Mouse (Mus musculus): ENCODE results near the gene Atp2c2. TPM values are rescaled to one million over a fixed set of nuclear protein-coding genes. Genes with fewer than 3 reads are reported as not detected.

The Atp2c2 gene
- polyA plus RNA-seq, 1 experiment = not detected

DNA sequence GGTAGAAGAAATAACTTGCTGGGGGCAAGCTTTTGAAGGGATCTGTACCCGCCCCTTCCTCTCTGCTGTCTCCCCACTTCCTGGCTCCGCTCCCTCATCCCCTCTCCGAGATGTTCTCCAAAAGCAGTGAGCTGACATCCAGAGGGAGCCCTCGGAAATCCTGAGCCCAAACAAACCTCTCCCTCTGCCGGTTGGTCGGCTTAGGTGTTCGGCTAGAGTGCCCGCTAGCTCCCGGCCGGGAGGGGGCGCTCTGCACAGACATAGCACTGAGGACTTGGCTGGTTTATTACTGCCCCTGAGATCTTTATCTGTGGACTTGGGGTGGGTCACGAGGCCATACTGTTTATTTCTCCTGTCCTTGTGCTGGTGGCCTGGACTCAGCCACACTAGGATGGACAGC is 30.5 kb upstream of the Atp2c2 start:
- peaks cover 9% of the 10 kb centered on the region; the same call in 1 of the 2 replicates for H3K4me1 ChIP-seq
- peaks cover 84% of the 10 kb centered on the region for H3K27me3 ChIP-seq (replicated peaks)
- no peak overlapping the region for H3K4me3 ChIP-seq (replicated peaks)
- no peak for TF ChIP-seq GATA1 (IDR thresholded peaks at IDR 0.05; ENCODE audit: borderline replicate concordance, low read length)
- no peak for TF ChIP-seq FLI1 (IDR thresholded peaks at IDR 0.05; ENCODE audit: low read length)
- peaks cover 4% of the 10 kb centered on the region for H3K9me3 ChIP-seq
- no peaks in the 10 kb centered on the region for H3K36me3 ChIP-seq (replicated peaks; ENCODE audit: low read length)

DNA sequence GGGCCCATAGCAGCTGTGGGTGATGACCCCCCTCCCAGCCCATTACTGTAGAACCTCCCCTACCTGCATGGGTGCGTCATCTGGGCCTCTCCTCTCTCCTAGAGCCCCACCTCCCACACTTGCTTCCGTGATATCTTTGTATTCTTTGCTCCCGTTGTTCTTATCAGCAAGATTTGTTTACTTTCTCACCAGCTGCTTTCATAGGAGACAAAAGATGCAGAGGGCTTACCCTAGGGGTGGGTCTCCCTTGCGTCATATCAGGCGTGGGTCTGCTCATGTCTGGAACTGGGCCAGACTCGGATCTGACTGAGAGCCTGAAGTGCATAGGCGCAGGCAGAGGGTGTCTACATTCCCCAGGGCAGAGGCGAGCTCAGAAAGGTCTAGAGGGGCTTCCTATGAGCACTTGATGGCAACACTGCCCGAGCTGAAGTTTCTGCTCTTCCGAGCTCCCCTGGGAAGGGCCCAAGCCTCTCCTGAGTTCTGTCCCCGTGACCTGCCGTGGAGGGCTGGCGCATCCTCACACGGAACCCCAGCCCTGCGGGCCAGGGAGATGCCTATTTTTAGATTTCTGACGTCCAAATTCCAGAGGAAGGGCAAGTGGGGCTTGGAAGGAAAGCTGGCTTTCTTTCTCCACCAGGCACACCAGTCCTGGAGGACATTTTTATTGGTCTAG is 29.3 kb upstream of the Atp2c2 start:
- Histone ChIP-seq H3K27me3 (replicated peaks) (peaks cover 84% of the 10 kb centered on the region), H3K36me3 (replicated peaks; ENCODE audit: low read length) (no peaks in the 10 kb centered on the region), H3K4me3 (replicated peaks) (no peak overlapping the region), H3K4me1 (peaks cover 9% of the 10 kb centered on the region; the same call in 1 of the 2 replicates), H3K9me3 (peaks cover 4% of the 10 kb centered on the region)
- TF ChIP-seq GATA1 (IDR thresholded peaks at IDR 0.05; ENCODE audit: borderline replicate concordance, low read length) (no peak), FLI1 (IDR thresholded peaks at IDR 0.05; ENCODE audit: low read length) (no peak)

DNA sequence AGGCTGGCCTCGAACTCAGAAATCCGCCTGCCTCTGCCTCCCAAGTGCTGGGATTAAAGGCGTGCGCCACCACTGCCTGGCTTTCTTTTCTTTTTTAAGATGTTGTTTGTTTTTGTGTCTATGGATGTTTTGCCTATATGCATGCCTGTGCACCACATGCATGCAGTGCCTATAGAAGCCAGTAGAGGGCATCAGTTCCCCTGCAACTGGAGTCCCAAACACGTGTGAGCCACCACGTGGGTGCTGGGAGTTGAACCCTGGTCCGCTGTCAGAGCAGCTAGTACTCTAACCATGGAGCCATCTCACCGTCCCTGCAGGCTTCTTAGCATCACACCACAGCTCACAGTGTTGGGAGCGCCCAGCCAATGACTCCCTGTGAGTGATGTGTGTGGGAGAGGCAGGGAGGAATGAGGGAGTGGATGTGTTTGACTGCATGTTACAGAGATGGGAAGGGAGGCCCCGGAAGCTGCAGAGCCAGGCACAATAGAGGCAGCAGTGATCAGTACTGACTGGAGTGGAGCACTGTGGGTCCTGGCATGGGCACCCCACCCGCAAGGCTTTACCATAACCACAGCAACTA is 25.7 kb upstream of the Atp2c2 start:
- Histone ChIP-seq H3K36me3 (replicated peaks; ENCODE audit: low read length) (no peaks in the 10 kb centered on the region), H3K27me3 (replicated peaks) (peaks cover 75% of the 10 kb centered on the region), H3K4me3 (replicated peaks) (peak overlapping the region; percentile 7), H3K4me1 (peaks cover 19% of the 10 kb centered on the region), H3K9me3 (peaks cover 4% of the 10 kb centered on the region)
- TF ChIP-seq GATA1 (IDR thresholded peaks at IDR 0.05; ENCODE audit: borderline replicate concordance, low read length) (no peak), FLI1 (IDR thresholded peaks at IDR 0.05; ENCODE audit: low read length) (no peak)

DNA sequence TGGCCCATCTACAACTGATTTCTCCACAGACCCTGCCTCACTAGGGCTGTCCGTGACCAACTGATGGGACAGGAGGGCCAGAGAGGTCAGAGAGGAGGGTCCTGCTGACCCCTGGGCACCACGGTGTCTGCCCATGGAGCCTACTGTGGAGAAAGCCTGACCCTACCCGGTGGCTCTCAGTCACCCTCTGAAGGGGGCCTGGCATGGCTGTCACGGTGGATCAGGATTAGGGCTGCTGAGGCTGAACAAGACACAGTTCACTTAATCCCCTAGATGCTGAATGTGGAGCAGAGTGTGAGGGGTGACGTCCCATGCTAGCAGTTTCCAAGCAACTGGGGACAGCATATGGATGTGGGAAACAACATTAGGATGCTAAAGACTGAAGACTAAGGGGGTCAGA is 24.4 kb upstream of the Atp2c2 start:
- Histone ChIP-seq H3K4me1 (peaks cover 22% of the 10 kb centered on the region), H3K4me3 (replicated peaks) (no peak overlapping the region)

DNA sequence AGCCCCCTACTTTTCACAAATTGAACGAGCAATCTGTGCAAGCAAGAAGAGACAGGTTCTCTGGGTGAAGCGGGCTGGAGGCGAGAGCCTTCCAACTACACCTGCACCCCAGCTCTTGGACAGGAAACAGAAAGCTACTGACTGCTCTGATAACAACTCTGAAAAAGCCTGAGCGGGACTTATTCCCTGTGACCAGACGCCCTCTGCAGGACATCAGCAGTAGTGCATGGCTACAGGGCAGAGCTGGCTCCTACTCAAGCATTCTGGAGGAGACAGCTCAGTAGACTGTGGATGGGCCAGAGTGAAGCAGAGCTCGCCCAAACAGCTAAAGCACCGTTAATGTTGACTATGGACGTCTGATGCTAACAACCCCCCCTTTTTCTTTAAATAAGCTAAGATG is 23.4 kb upstream of the Atp2c2 start:
- Histone ChIP-seq H3K27me3 (replicated peaks) (peaks cover 81% of the 10 kb centered on the region), H3K4me1 (peaks cover 26% of the 10 kb centered on the region), H3K4me3 (replicated peaks) (no peak overlapping the region), H3K36me3 (replicated peaks; ENCODE audit: low read length) (no peaks in the 10 kb centered on the region), H3K9me3 (peaks cover 4% of the 10 kb centered on the region)
- TF ChIP-seq GATA1 (IDR thresholded peaks at IDR 0.05; ENCODE audit: borderline replicate concordance, low read length) (no peak), FLI1 (IDR thresholded peaks at IDR 0.05; ENCODE audit: low read length) (no peak)

More for the DNA sequence above, 24.4 kb upstream of the Atp2c2 start:
- H3K9me3 ChIP-seq = peaks cover 4% of the 10 kb centered on the region
- no peaks in the 10 kb centered on the region for H3K36me3 ChIP-seq (replicated peaks; ENCODE audit: low read length)
- peaks cover 78% of the 10 kb centered on the region for H3K27me3 ChIP-seq (replicated peaks)
- TF ChIP-seq GATA1 (IDR thresholded peaks at IDR 0.05; ENCODE audit: borderline replicate concordance, low read length) (no peak), FLI1 (IDR thresholded peaks at IDR 0.05; ENCODE audit: low read length) (no peak)

DNA sequence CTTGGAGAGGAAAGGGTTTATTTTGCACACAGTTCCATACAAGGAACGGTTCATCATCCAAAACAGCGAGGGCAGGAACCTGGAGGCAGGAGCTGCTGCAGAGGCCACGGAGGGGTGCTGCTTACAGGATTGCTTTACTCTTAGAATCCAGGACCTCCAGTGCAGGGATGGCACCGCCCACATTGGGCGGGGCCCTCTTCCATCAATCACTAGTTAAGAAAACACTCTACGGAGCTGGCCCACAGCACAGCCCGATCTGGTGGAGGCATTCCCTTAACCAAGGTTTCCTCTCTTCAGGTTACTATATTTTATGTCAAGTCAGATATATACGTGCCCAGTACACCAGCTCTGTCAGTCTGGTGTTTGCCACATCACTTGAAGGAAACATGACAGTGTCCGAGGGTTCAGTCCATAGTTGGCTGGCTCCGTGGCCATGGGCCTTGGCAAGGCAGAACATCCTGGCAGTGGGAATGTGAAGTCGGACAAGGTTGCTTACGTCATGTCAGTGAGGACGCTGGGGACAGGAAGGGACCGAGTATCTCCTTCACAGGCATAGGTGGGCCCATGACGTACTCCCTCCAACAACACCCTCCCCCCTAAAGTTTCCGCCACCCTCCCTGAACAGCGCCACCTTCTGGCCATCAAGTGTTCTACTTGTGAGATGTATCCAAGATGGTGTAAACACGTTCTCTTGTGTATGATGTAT is 21.5 kb upstream of the Atp2c2 start:
- Histone ChIP-seq H3K9me3 (peaks cover 4% of the 10 kb centered on the region), H3K4me1 (peaks cover 26% of the 10 kb centered on the region), H3K4me3 (replicated peaks) (peak overlapping the region; percentile 78), H3K27me3 (replicated peaks) (peaks cover 80% of the 10 kb centered on the region), H3K36me3 (replicated peaks; ENCODE audit: low read length) (no peaks in the 10 kb centered on the region)
- TF ChIP-seq FLI1 (IDR thresholded peaks at IDR 0.05; ENCODE audit: low read length) (no peak), GATA1 (IDR thresholded peaks at IDR 0.05; ENCODE audit: borderline replicate concordance, low read length) (no peak)

DNA sequence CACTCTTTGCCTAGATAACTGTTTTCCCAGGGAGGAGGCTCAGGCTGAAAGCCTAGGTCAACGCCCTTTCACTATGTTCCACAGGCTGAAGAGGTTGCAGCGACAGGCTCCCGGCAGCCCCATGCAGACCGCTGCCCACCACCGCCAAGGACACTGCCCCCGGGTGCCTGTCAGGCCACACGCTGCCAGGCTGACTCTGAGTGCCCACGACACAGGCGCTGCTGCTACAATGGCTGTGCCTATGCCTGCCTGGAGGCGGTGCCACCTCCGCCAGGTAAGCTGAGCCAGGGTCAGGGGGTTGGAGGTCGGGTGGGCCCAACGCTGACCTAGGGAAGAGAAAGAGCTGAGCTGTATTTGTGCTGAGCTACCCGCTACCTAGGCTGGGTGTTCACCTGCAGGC is 20.6 kb upstream of the Atp2c2 start:
- Histone ChIP-seq H3K36me3 (replicated peaks; ENCODE audit: low read length) (no peaks in the 10 kb centered on the region), H3K4me3 (replicated peaks) (no peak overlapping the region), H3K27me3 (replicated peaks) (peaks cover 80% of the 10 kb centered on the region), H3K4me1 (peaks cover 26% of the 10 kb centered on the region), H3K9me3 (peaks cover 1% of the 10 kb centered on the region)
- TF ChIP-seq GATA1 (IDR thresholded peaks at IDR 0.05; ENCODE audit: borderline replicate concordance, low read length) (no peak), FLI1 (IDR thresholded peaks at IDR 0.05; ENCODE audit: low read length) (no peak)

DNA sequence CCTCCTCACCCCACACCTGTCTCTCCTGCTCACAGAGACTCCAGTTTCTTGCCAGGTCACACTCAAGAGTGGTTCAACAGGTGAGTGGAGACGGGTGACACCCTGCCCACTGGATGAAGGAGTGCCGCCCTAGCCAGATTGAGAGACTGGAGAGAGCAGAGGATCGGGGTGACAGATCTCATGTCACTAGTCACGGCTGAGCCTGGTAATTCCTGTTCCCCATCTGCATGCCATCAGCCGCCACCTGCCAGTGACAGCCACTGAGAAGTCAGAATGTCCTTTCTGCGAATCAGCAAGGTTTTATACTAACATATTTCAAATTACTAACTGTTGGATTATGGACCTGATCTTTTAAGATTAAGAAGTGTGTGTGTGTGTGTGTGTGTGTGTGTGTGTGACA is 9.2 kb upstream of the Atp2c2 start:
- no peaks in the 10 kb centered on the region for H3K9me3 ChIP-seq
- H3K4me3 ChIP-seq (replicated peaks) = no peak overlapping the region
- no peaks in the 10 kb centered on the region for H3K36me3 ChIP-seq (replicated peaks; ENCODE audit: low read length)
- H3K4me1 ChIP-seq = peaks cover 11% of the 10 kb centered on the region; the same call in 1 of the 2 replicates
- TF ChIP-seq GATA1 (IDR thresholded peaks at IDR 0.05; ENCODE audit: borderline replicate concordance, low read length) (no peak), FLI1 (IDR thresholded peaks at IDR 0.05; ENCODE audit: low read length) (no peak)
- peaks cover 73% of the 10 kb centered on the region for H3K27me3 ChIP-seq (replicated peaks)

DNA sequence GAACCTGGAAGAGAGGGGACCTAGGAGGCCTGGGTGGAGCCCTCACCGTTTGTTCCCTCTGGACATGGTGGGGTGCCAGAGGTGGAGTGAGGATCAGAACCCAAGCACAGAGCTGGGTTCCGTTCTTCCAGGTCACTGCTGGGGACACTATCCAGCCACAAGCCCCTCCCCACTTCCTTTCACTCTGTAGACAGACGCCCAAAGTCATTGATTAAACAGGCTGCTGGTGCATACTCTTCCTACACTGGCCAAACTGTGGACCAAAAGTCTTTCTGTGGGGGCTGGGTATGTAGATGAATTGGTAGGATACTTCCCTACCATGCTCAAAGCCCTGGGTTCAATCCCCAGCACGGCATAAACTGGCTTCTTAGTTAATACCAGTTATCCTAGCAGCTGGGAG is 7.8 kb upstream of the Atp2c2 start:
- peaks cover 70% of the 10 kb centered on the region for H3K27me3 ChIP-seq (replicated peaks)

DNA sequence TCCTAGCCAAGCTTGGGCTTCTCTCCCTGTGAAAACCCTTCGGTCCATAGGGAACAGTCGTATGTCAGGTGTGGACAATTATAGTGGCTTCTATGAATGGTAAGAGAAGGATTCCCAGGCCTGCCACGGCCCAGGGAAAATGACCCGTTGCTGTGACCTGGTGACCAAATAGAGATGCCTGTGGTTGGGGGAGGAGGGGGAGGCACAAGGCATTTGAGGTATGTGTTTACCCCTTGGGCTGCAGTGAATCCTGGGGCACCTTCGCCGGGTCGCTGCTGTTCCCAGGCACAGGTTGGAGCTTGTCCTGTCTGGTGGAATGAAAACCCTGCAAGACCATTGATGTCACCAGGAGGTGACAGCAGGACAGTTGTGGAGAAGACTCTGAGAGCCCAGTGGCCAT is 5.1 kb upstream of the Atp2c2 start:
- no peaks in the 10 kb centered on the region for H3K9me3 ChIP-seq
- peaks cover 8% of the 10 kb centered on the region for H3K4me1 ChIP-seq
- H3K27me3 ChIP-seq (replicated peaks) = peaks cover 75% of the 10 kb centered on the region
- no peak overlapping the region for H3K4me3 ChIP-seq (replicated peaks)
- no peak for TF ChIP-seq FLI1 (IDR thresholded peaks at IDR 0.05; ENCODE audit: low read length)
- TF ChIP-seq GATA1 (IDR thresholded peaks at IDR 0.05; ENCODE audit: borderline replicate concordance, low read length) = no peak
- H3K36me3 ChIP-seq (replicated peaks; ENCODE audit: low read length) = no peaks in the 10 kb centered on the region

More for the DNA sequence above, 7.8 kb upstream of the Atp2c2 start:
- Histone ChIP-seq H3K4me3 (replicated peaks) (no peak overlapping the region), H3K36me3 (replicated peaks; ENCODE audit: low read length) (no peaks in the 10 kb centered on the region), H3K9me3 (no peaks in the 10 kb centered on the region), H3K4me1 (peaks cover 5% of the 10 kb centered on the region; the same call in 1 of the 2 replicates)
- TF ChIP-seq FLI1 (IDR thresholded peaks at IDR 0.05; ENCODE audit: low read length) (no peak), GATA1 (IDR thresholded peaks at IDR 0.05; ENCODE audit: borderline replicate concordance, low read length) (no peak)

Data from megakaryocyte, embryonic 14.5 days (primary cell).